Mouse (Mus musculus) brain, embryonic 14.5 days (tissue): ENCODE measurements at regions not wholly inside any gene's neighbourhood (a gene's known extent, or its start where the extent isn't known, plus 50 kb on each side); places are given as distances from the start of the nearest gene placed in this dataset.

Experiments
- CTCF ChIP-seq: fragments of 200-500 bp; IDR thresholded peaks from 2 replicates; pipeline ENCODE4 v1.5.1; 2012; ENCODE audit warnings: inconsistent platforms, mild to moderate bottlenecking, moderate library complexity, borderline replicate concordance; ENCODE audit not compliant: insufficient read depth, insufficient read length; ENCODE audit errors: extremely low read depth
- POLR2A ChIP-seq: fragments of 200-500 bp; IDR thresholded peaks from 2 replicates; pipeline ENCODE4 v1.6.1; 2012; ENCODE audit warnings: mild to moderate bottlenecking, inconsistent platforms, borderline replicate concordance; ENCODE audit not compliant: poor library complexity, insufficient read depth, insufficient read length, severe bottlenecking; ENCODE audit errors: extremely low read depth

- TF ChIP-seq CTCF = no peak
- no peak for TF ChIP-seq POLR2A
These were observed 169.1 kb downstream of the Fam198b start for GRCm38 (mm10) chr3:80053435-80053834.
